Mouse (Mus musculus): ENCODE data around the gene Smad3. TPM values are rescaled to one million over a fixed set of nuclear protein-coding genes. Genes with fewer than 3 reads are reported as not detected.

Smad3 gene
- 41.9 TPM for polyA plus RNA-seq (2017; shearing (Covaris generic))

GRCm38 (mm10) chr9:63757865-63758440 is at the start of gene Smad3:
Gene Smad3, minus strand, starts transcription at chr9:63757994.

GRCm38 (mm10) chr9:63602043-63602939 is 155.5 kb downstream of the Smad3 start, which contains the start of the genes Iqch and Aagab:
Gene Iqch, minus strand, starts transcription at chr9:63602493.
Gene Aagab, plus strand, starts transcription at chr9:63602660.

Other genes starting within 250 kb of the Smad3 start
- gene Iqch, start 155.5 kb downstream of the Smad3 start, polyA plus RNA-seq (2017; shearing (Covaris generic)) = not detected
- 32.1 TPM for gene Aagab, start 155.3 kb downstream of the Smad3 start, polyA plus RNA-seq (2017; shearing (Covaris generic))

Measured in effector memory CD4-positive, alpha-beta T cell, adult 5 months (primary cell).